Mouse (Mus musculus): ENCODE measurements around the gene Npas3. TPM values are rescaled to one million over a fixed set of nuclear protein-coding genes. Genes with fewer than 3 reads are reported as not detected.

Gene Npas3
- 0.01 TPM for polyA plus RNA-seq (2012; fragmentation: generic; extraction: Trizol)
- long read RNA-seq, experiment 1: 0 reads
- long read RNA-seq, experiment 2: 0 reads

DNA sequence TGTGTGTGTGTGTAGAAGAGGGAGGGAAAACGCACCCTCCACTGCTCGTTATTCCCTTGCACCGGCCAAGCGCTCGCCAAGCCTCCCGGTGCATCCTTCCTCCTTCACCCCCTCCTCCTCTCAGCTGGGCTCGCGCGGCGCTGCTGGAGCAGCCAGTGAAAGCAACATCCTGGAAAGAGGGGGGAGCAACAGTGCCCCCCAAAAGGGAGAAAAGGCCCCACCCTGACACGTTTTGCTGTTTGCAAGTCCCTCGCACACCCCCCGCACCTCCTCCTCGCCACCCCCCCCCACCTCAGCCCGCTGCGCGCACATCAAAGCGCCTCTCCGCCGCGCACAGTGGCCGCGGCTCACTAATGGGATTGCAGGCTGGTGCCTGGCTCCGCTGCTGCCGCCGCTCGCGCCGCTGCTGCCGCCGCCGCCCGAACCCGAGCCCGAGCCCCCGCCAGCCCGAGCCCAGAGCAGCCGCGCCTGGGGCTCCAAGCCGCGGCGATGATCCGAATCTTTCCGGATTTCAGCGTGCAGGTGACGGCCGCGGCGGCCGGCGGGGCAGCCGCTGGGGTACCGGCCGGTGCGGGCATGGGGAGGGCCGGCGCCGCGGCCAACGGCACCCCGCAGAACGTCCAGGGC is at the start of gene Npas3:
Gene Npas3, plus strand, starts transcription at position 577 of the 627 bp plus-strand sequence.
- H3K79me3 ChIP-seq (ENCODE audit: low read depth): no peaks in the 10 kb centered on the region
- no peaks in the 10 kb centered on the region for H3K79me2 ChIP-seq (ENCODE audit: control insufficient read depth, insufficient read depth)
- H3ac ChIP-seq (ENCODE audit: control insufficient read depth, insufficient read length, low read depth): peak within 1 kb of the TSS; percentile 37
- H3K4me3 ChIP-seq (ENCODE audit: insufficient read depth, poor library complexity, severe bottlenecking): no peak within 1 kb of the TSS
- no peak for TF ChIP-seq MAX (IDR thresholded peaks at IDR 0.05)
- no peak for TF ChIP-seq USF1 (IDR thresholded peaks at IDR 0.05; ENCODE audit: low read depth)
- TF ChIP-seq MYOD1 (IDR thresholded peaks at IDR 0.05; ENCODE audit: control insufficient read depth, insufficient read length, low read depth): no peak
- no peak for TF ChIP-seq FOSL1 (IDR thresholded peaks at IDR 0.05; ENCODE audit: insufficient read depth, low read length, poor library complexity, severe bottlenecking)
- no peak for TF ChIP-seq MYOG (IDR thresholded peaks at IDR 0.05; ENCODE audit: control insufficient read depth, extremely low read depth, insufficient read length)
- TF ChIP-seq CTCF (IDR thresholded peaks at IDR 0.05; ENCODE audit: control insufficient read depth, insufficient read depth, insufficient read length): no peak
- TF ChIP-seq CEBPB (IDR thresholded peaks at IDR 0.05; ENCODE audit: low read depth): no peak
- no peaks in the 10 kb centered on the region for H3K36me3 ChIP-seq (ENCODE audit: control insufficient read depth, insufficient read depth)
- H3K27me3 ChIP-seq (ENCODE audit: control insufficient read depth, insufficient read depth, insufficient read length): peaks cover 33% of the 10 kb centered on the region

DNA sequence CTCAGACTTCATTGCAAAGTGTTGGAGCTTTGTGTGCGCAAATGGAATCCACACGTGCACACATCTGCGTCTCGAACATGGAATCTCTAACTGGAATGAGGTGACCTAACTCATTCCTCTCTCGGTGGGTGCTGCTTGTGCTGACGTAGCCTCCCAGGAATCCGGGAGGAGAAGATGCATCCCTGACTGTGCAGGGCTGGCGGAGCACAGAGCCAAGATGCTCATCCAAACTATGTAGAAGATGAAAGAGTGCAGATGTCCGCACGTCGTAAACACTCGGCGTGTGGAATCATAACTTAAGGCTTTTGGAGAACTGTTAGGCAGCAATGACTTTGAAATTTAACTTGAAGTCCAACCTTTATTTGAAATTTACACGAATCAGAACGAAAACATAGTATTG is 31.3 kb upstream of the Npas3 start:
- Histone ChIP-seq H3ac (ENCODE audit: control insufficient read depth, insufficient read length, low read depth) (no peak overlapping the region), H3K79me3 (ENCODE audit: low read depth) (no peaks in the 10 kb centered on the region), H3K36me3 (ENCODE audit: control insufficient read depth, insufficient read depth) (no peaks in the 10 kb centered on the region), H3K4me3 (ENCODE audit: insufficient read depth, poor library complexity, severe bottlenecking) (no peak overlapping the region), H3K27me3 (ENCODE audit: control insufficient read depth, insufficient read depth, insufficient read length) (no peaks in the 10 kb centered on the region), H3K79me2 (ENCODE audit: control insufficient read depth, insufficient read depth) (no peaks in the 10 kb centered on the region)
- TF ChIP-seq USF1 (IDR thresholded peaks at IDR 0.05; ENCODE audit: low read depth): no peak
- TF ChIP-seq CTCF (IDR thresholded peaks at IDR 0.05; ENCODE audit: control insufficient read depth, insufficient read depth, insufficient read length): no peak
- TF ChIP-seq MAX (IDR thresholded peaks at IDR 0.05): no peak
- TF ChIP-seq CEBPB (IDR thresholded peaks at IDR 0.05; ENCODE audit: low read depth): no peak
- no peak for TF ChIP-seq FOSL1 (IDR thresholded peaks at IDR 0.05; ENCODE audit: insufficient read depth, low read length, poor library complexity, severe bottlenecking)
- no peak for TF ChIP-seq MYOD1 (IDR thresholded peaks at IDR 0.05; ENCODE audit: control insufficient read depth, insufficient read length, low read depth)
- no peak for TF ChIP-seq MYOG (IDR thresholded peaks at IDR 0.05; ENCODE audit: control insufficient read depth, extremely low read depth, insufficient read length)

DNA sequence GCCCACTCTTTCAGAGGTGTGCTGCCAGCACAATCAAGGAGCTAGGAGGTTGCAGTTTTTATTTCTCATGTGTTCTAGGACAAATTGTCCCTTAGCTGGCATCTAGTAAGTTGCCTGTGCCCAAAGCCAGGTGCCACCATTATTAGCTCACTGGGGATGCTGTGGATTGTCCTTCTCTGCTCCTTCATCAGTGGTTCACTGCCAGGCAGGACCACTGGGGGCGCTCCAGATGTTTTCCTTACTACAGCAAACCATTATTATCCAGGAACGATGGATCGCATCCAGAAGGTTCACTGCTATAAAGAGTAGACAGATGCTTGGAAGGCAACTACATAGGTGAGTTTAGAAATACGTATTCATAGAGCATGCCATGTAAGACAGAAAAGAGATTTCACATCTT is 25.7 kb upstream of the Npas3 start:
- Histone ChIP-seq H3K27me3 (ENCODE audit: control insufficient read depth, insufficient read depth, insufficient read length) (no peaks in the 10 kb centered on the region), H3ac (ENCODE audit: control insufficient read depth, insufficient read length, low read depth) (no peak overlapping the region), H3K79me3 (ENCODE audit: low read depth) (no peaks in the 10 kb centered on the region), H3K79me2 (ENCODE audit: control insufficient read depth, insufficient read depth) (no peaks in the 10 kb centered on the region), H3K36me3 (ENCODE audit: control insufficient read depth, insufficient read depth) (no peaks in the 10 kb centered on the region), H3K4me3 (ENCODE audit: insufficient read depth, poor library complexity, severe bottlenecking) (no peak overlapping the region)
- no peak for TF ChIP-seq USF1 (IDR thresholded peaks at IDR 0.05; ENCODE audit: low read depth)

DNA sequence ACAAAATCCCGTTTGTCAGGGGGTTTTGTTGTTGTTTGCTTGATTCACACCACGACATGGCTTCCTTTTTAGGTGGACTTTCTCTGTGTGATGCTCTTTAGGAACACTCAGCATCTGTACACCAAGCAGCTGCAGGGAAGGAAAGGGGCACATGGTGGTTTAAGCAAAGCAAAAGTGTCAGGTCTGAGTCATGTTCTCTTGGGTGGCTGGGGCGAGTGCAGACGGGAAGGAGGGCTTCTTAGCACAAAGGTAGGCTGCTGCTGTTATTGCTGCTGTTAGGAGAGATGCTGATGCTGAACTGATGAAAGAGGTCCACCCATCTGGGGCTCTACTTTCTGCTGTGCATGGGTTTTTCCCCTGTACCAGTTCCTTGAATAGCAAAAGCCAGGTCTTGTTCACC is 21.1 kb upstream of the Npas3 start:
- no peaks in the 10 kb centered on the region for H3K36me3 ChIP-seq (ENCODE audit: control insufficient read depth, insufficient read depth)
- TF ChIP-seq MAX (IDR thresholded peaks at IDR 0.05) (no peak), MYOG (IDR thresholded peaks at IDR 0.05; ENCODE audit: control insufficient read depth, extremely low read depth, insufficient read length) (no peak), CTCF (IDR thresholded peaks at IDR 0.05; ENCODE audit: control insufficient read depth, insufficient read depth, insufficient read length) (no peak), FOSL1 (IDR thresholded peaks at IDR 0.05; ENCODE audit: insufficient read depth, low read length, poor library complexity, severe bottlenecking) (no peak), USF1 (IDR thresholded peaks at IDR 0.05; ENCODE audit: low read depth) (no peak), CEBPB (IDR thresholded peaks at IDR 0.05; ENCODE audit: low read depth) (no peak), MYOD1 (IDR thresholded peaks at IDR 0.05; ENCODE audit: control insufficient read depth, insufficient read length, low read depth) (no peak)
- no peaks in the 10 kb centered on the region for H3K79me2 ChIP-seq (ENCODE audit: control insufficient read depth, insufficient read depth)
- no peak overlapping the region for H3K4me3 ChIP-seq (ENCODE audit: insufficient read depth, poor library complexity, severe bottlenecking)
- no peaks in the 10 kb centered on the region for H3K27me3 ChIP-seq (ENCODE audit: control insufficient read depth, insufficient read depth, insufficient read length)
- H3K79me3 ChIP-seq (ENCODE audit: low read depth): no peaks in the 10 kb centered on the region
- H3ac ChIP-seq (ENCODE audit: control insufficient read depth, insufficient read length, low read depth): no peak overlapping the region

DNA sequence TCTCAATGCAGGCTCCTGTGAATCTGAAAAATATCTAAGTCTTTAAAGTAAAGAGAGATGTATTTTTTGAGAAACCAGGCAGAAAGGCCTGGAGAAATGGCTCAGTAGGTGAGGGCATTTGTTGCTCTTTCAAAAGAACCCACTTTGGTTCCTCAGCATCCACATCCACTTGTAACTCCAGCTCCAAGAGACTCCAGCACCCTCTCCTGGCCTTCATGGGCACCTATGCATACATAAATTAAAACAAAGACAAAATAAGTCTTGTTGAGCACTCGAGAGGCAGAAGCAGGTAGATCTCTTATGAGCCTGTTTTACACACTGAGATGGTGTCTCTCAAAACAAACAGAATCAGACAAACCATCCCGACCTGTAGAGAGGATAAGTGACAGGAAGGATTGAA is 19.1 kb upstream of the Npas3 start:
- Histone ChIP-seq H3K4me3 (ENCODE audit: insufficient read depth, poor library complexity, severe bottlenecking) (no peak overlapping the region), H3K79me3 (ENCODE audit: low read depth) (no peaks in the 10 kb centered on the region), H3K36me3 (ENCODE audit: control insufficient read depth, insufficient read depth) (no peaks in the 10 kb centered on the region), H3ac (ENCODE audit: control insufficient read depth, insufficient read length, low read depth) (no peak overlapping the region), H3K79me2 (ENCODE audit: control insufficient read depth, insufficient read depth) (no peaks in the 10 kb centered on the region), H3K27me3 (ENCODE audit: control insufficient read depth, insufficient read depth, insufficient read length) (no peaks in the 10 kb centered on the region)
- TF ChIP-seq CTCF (IDR thresholded peaks at IDR 0.05; ENCODE audit: control insufficient read depth, insufficient read depth, insufficient read length) (no peak), MYOD1 (IDR thresholded peaks at IDR 0.05; ENCODE audit: control insufficient read depth, insufficient read length, low read depth) (no peak), MYOG (IDR thresholded peaks at IDR 0.05; ENCODE audit: control insufficient read depth, extremely low read depth, insufficient read length) (no peak), FOSL1 (IDR thresholded peaks at IDR 0.05; ENCODE audit: insufficient read depth, low read length, poor library complexity, severe bottlenecking) (no peak), CEBPB (IDR thresholded peaks at IDR 0.05; ENCODE audit: low read depth) (no peak)

DNA sequence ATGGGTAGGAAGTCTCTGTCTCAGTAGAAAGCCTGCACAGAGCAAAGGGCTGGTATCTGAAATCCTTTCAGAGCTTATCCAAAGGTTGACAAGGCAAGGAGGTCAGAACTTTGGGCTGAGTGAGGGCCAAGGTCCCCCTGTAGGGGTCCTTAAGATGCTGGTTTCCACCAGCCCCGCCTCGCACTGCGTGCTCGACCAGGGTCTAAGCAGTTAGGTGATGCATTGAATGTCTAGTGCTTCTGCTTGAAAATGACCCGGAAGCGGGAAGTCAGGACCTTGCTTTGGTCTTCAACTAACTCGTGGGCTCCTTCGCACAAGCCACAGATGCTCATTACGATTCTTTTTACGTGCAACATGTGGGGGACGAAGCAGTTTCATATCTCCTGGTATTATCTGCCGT is 2.3 kb upstream of the Npas3 start:
- H3K27me3 ChIP-seq (ENCODE audit: control insufficient read depth, insufficient read depth, insufficient read length): peaks cover 33% of the 10 kb centered on the region
- no peak for TF ChIP-seq MAX (IDR thresholded peaks at IDR 0.05)
- TF ChIP-seq MYOG (IDR thresholded peaks at IDR 0.05; ENCODE audit: control insufficient read depth, extremely low read depth, insufficient read length): no peak
- no peak for TF ChIP-seq USF1 (IDR thresholded peaks at IDR 0.05; ENCODE audit: low read depth)
- no peak for TF ChIP-seq MYOD1 (IDR thresholded peaks at IDR 0.05; ENCODE audit: control insufficient read depth, insufficient read length, low read depth)
- TF ChIP-seq FOSL1 (IDR thresholded peaks at IDR 0.05; ENCODE audit: insufficient read depth, low read length, poor library complexity, severe bottlenecking): no peak
- no peak for TF ChIP-seq CTCF (IDR thresholded peaks at IDR 0.05; ENCODE audit: control insufficient read depth, insufficient read depth, insufficient read length)
- no peak for TF ChIP-seq CEBPB (IDR thresholded peaks at IDR 0.05; ENCODE audit: low read depth)
- H3K36me3 ChIP-seq (ENCODE audit: control insufficient read depth, insufficient read depth): no peaks in the 10 kb centered on the region
- H3K79me3 ChIP-seq (ENCODE audit: low read depth): no peaks in the 10 kb centered on the region
- H3K79me2 ChIP-seq (ENCODE audit: control insufficient read depth, insufficient read depth): no peaks in the 10 kb centered on the region
- no peak overlapping the region for H3K4me3 ChIP-seq (ENCODE audit: insufficient read depth, poor library complexity, severe bottlenecking)
- H3ac ChIP-seq (ENCODE audit: control insufficient read depth, insufficient read length, low read depth): no peak overlapping the region

All from C2C12 (cell line).